Mouse (Mus musculus) heart, embryonic 13.5 days (tissue): ENCODE data around the gene Nlrp10. TPM values are rescaled to one million over a fixed set of nuclear protein-coding genes. Genes with fewer than 3 reads are reported as not detected.

Experiments
- ATAC-seq: fragments of 200-750 bp; cut with Nextera tagmentation; 2 replicates; pipeline ENCODE4 v1.8.0; 2017; ENCODE audit warnings: moderate TSS enrichment; ENCODE audit not compliant: insufficient number of reproducible peaks, low FRiP score, low TSS enrichment; ENCODE audit errors: extremely low read depth
- H3K27ac ChIP-seq: fragments of 300-500 bp; sonication (generic); replicated peaks from 2 replicates; pipeline ENCODE4 v1.5.1; 2015; ENCODE audit warnings: moderate library complexity, mild to moderate bottlenecking, inconsistent platforms
- H3K27me3 ChIP-seq: fragments of 300-500 bp; sonication (generic); replicated peaks from 2 replicates; pipeline ENCODE4 v1.6.1; 2015; ENCODE audit warnings: mild to moderate bottlenecking, inconsistent platforms
- H3K36me3 ChIP-seq: fragments of 300-500 bp; sonication (generic); 2 replicates; pipeline ENCODE4 v1.6.1; 2015; ENCODE audit warnings: mild to moderate bottlenecking, inconsistent platforms
- H3K4me1 ChIP-seq: fragments of 300-500 bp; sonication (generic); 2 replicates; pipeline ENCODE4 v1.6.1; 2015; ENCODE audit warnings: inconsistent platforms
- H3K4me2 ChIP-seq: fragments of 300-500 bp; sonication (generic); 2 replicates; pipeline ENCODE4 v1.6.1; 2015; ENCODE audit warnings: inconsistent platforms, mild to moderate bottlenecking, moderate library complexity
- H3K4me3 ChIP-seq: fragments of 300-500 bp; sonication (generic); 2 replicates; pipeline ENCODE4 v1.5.1; 2015; ENCODE audit warnings: moderate library complexity, mild to moderate bottlenecking, inconsistent platforms
- H3K9ac ChIP-seq: fragments of 300-500 bp; sonication (generic); 2 replicates; pipeline ENCODE4 v1.6.1; 2015; ENCODE audit warnings: inconsistent platforms, mild to moderate bottlenecking, moderate library complexity
- H3K9me3 ChIP-seq: fragments of 300-500 bp; sonication (generic); 2 replicates; pipeline ENCODE4 v1.6.1; 2016; ENCODE audit warnings: inconsistent platforms
- WGBS: fragments of 180-500 bp; shearing (Covaris S2); methylation state at CpG from one replicate; pipeline ENCODE4 v1.1.7; 2015; ENCODE audit warnings: mixed read lengths; 5-methylcytosine and 5-hydroxymethylcytosine counted together
- polyA plus RNA-seq: library from polyadenylated mRNA; unstranded; fragments of >200 nt; fragmentation: Nextera tagmentation; extraction: Ambion mirVana; gene quantifications from 2 replicates; pipeline ENCODE4 v1.2.1, GENCODE M21; 2015

Gene Nlrp10
- polyA plus RNA-seq, result 8.7 and 9.0 TPM in 2 replicates

GRCm38 (mm10) chr7:108929726-108930393, at the start of gene Nlrp10:
Nlrp10 (minus strand) TSS chr7:108930178.
- Histone ChIP-seq H3K9ac (peak within 1 kb of the TSS; percentile 71), H3K27ac (peak within 1 kb of the TSS; percentile 79)

GRCm38 (mm10) chr7:108972273-108972672, 42.3 kb upstream of the Nlrp10 start:
- 62% methylated on average over 6 of the region's 6 CpGs for WGBS
- Histone ChIP-seq H3K4me1 (no peaks in the 10 kb centered on the region), H3K27me3 (peaks cover 17% of the 10 kb centered on the region), H3K9me3 (no peaks in the 10 kb centered on the region), H3K36me3 (no peaks in the 10 kb centered on the region), H3K27ac (no peak overlapping the region), H3K4me3 (no peak overlapping the region), H3K9ac (no peak overlapping the region), H3K4me2 (no peak overlapping the region)
- no peak for ATAC-seq

More at GRCm38 (mm10) chr7:108929726-108930393, at the start of gene Nlrp10:
- H3K9me3 ChIP-seq, result no peaks in the 10 kb centered on the region
- peaks cover 8% of the 10 kb centered on the region; the same call in 1 of the 2 replicates for H3K36me3 ChIP-seq
- peaks cover 8% of the 10 kb centered on the region for H3K4me1 ChIP-seq
- peak within 1 kb of the TSS; percentile 60 for H3K4me2 ChIP-seq
- peak within 1 kb of the TSS; percentile 44 for H3K4me3 ChIP-seq
- 39% methylated on average over 6 of the region's 6 CpGs for WGBS
- no peaks in the 10 kb centered on the region for H3K27me3 ChIP-seq
- ATAC-seq, result no peak

- H3K9ac ChIP-seq, result no peak overlapping the region
- peaks cover 35% of the 10 kb centered on the region for H3K27me3 ChIP-seq
- no peak overlapping the region for H3K4me3 ChIP-seq
- no peak overlapping the region for H3K27ac ChIP-seq
- no peaks in the 10 kb centered on the region for H3K4me1 ChIP-seq
- no peaks in the 10 kb centered on the region for H3K36me3 ChIP-seq
- no peak overlapping the region for H3K4me2 ChIP-seq
- no peak for ATAC-seq
- 33% methylated on average over 6 of the region's 6 CpGs for WGBS
- H3K9me3 ChIP-seq, result no peaks in the 10 kb centered on the region
Observed at GRCm38 (mm10) chr7:108968201-108968600, 38.2 kb upstream of the Nlrp10 start.

- no peak overlapping the region for H3K4me3 ChIP-seq
- no peak for ATAC-seq
- H3K9me3 ChIP-seq, result no peaks in the 10 kb centered on the region
- WGBS, result 25% methylated on average over 7 of the region's 7 CpGs
- peaks cover 35% of the 10 kb centered on the region for H3K27me3 ChIP-seq
- no peaks in the 10 kb centered on the region for H3K4me1 ChIP-seq
- H3K9ac ChIP-seq, result no peak overlapping the region
- no peaks in the 10 kb centered on the region for H3K36me3 ChIP-seq
- no peak overlapping the region for H3K27ac ChIP-seq
- no peak overlapping the region for H3K4me2 ChIP-seq
Observed at GRCm38 (mm10) chr7:108966742-108967362, 36.9 kb upstream of the Nlrp10 start.

- Histone ChIP-seq H3K4me2 (no peak overlapping the region), H3K27ac (no peak overlapping the region), H3K36me3 (no peaks in the 10 kb centered on the region), H3K27me3 (peaks cover 35% of the 10 kb centered on the region), H3K4me1 (no peaks in the 10 kb centered on the region), H3K9me3 (no peaks in the 10 kb centered on the region), H3K9ac (no peak overlapping the region), H3K4me3 (no peak overlapping the region)
- ATAC-seq, result no peak
- 23% methylated on average over 2 of the region's 2 CpGs for WGBS
Observed at GRCm38 (mm10) chr7:108965968-108966367, 36.0 kb upstream of the Nlrp10 start.

GRCm38 (mm10) chr7:108957734-108958133, 27.8 kb upstream of the Nlrp10 start:
- Histone ChIP-seq H3K36me3 (no peaks in the 10 kb centered on the region), H3K4me3 (no peak overlapping the region), H3K4me2 (no peak overlapping the region), H3K9me3 (no peaks in the 10 kb centered on the region), H3K4me1 (no peaks in the 10 kb centered on the region), H3K27ac (no peak overlapping the region), H3K9ac (no peak overlapping the region), H3K27me3 (peaks cover 26% of the 10 kb centered on the region)
- no peak for ATAC-seq
- 53% methylated on average over 2 of the region's 2 CpGs for WGBS

- H3K4me3 ChIP-seq, result no peak overlapping the region
- no peaks in the 10 kb centered on the region for H3K36me3 ChIP-seq
- H3K9ac ChIP-seq, result no peak overlapping the region
- H3K4me2 ChIP-seq, result no peak overlapping the region
- whole genome bisulfite sequencing, result 47% methylated on average over 4 of the region's 4 CpGs
- no peak for ATAC-seq
- no peak overlapping the region for H3K27ac ChIP-seq
- peaks cover 62% of the 10 kb centered on the region for H3K27me3 ChIP-seq
- no peaks in the 10 kb centered on the region for H3K9me3 ChIP-seq
- H3K4me1 ChIP-seq, result peaks cover 13% of the 10 kb centered on the region
Observed at GRCm38 (mm10) chr7:108954185-108954584, 24.2 kb upstream of the Nlrp10 start.

- H3K36me3 ChIP-seq, result no peaks in the 10 kb centered on the region
- no peaks in the 10 kb centered on the region for H3K9me3 ChIP-seq
- H3K4me3 ChIP-seq, result no peak overlapping the region
- no peak overlapping the region for H3K9ac ChIP-seq
- H3K4me2 ChIP-seq, result no peak overlapping the region
- ATAC-seq, result no peak
- H3K4me1 ChIP-seq, result peaks cover 13% of the 10 kb centered on the region
- peaks cover 75% of the 10 kb centered on the region for H3K27me3 ChIP-seq
- H3K27ac ChIP-seq, result no peak overlapping the region
- WGBS, result 69% methylated on average over 6 of the region's 6 CpGs
Observed at GRCm38 (mm10) chr7:108952801-108953200, 22.8 kb upstream of the Nlrp10 start.

- Histone ChIP-seq H3K9me3 (no peaks in the 10 kb centered on the region), H3K36me3 (peaks cover 5% of the 10 kb centered on the region), H3K27me3 (peaks cover 65% of the 10 kb centered on the region), H3K27ac (no peak overlapping the region), H3K4me2 (peak overlapping the region; percentile 78), H3K4me3 (peak overlapping the region; percentile 55), H3K4me1 (peaks cover 13% of the 10 kb centered on the region), H3K9ac (peak overlapping the region; percentile 63)
- WGBS, result 2% methylated on average over 52 of the region's 52 CpGs
- ATAC-seq, result no peak
Observed at GRCm38 (mm10) chr7:108950762-108951331, 20.9 kb upstream of the Nlrp10 start.

GRCm38 (mm10) chr7:108950312-108950761, 20.4 kb upstream of the Nlrp10 start, which contains the start of gene Tub:
Tub (plus strand) TSS chr7:108950338.
- ATAC-seq, result no peak
- H3K4me1 ChIP-seq, result peaks cover 13% of the 10 kb centered on the region
- peak within 1 kb of the TSS; percentile 55 for H3K4me3 ChIP-seq
- WGBS, result 2% methylated on average over 39 of the region's 44 CpGs
- H3K4me2 ChIP-seq, result peak within 1 kb of the TSS; percentile 78
- peak within 1 kb of the TSS; percentile 63 for H3K9ac ChIP-seq
- H3K9me3 ChIP-seq, result no peaks in the 10 kb centered on the region
- peaks cover 65% of the 10 kb centered on the region for H3K27me3 ChIP-seq
- H3K27ac ChIP-seq, result no peak within 1 kb of the TSS
- peaks cover 10% of the 10 kb centered on the region for H3K36me3 ChIP-seq

- Histone ChIP-seq H3K4me1 (peaks cover 13% of the 10 kb centered on the region), H3K36me3 (peaks cover 18% of the 10 kb centered on the region), H3K4me2 (no peak overlapping the region), H3K4me3 (no peak overlapping the region), H3K9me3 (no peaks in the 10 kb centered on the region), H3K9ac (no peak overlapping the region), H3K27me3 (peaks cover 65% of the 10 kb centered on the region), H3K27ac (no peak overlapping the region)
- 37% methylated on average over 2 of the region's 2 CpGs for WGBS
- ATAC-seq, result no peak
Observed at GRCm38 (mm10) chr7:108949301-108949700, 19.3 kb upstream of the Nlrp10 start.
